ENCODE assay signal across 17 mouse cellular contexts in the genomic region with DNA sequence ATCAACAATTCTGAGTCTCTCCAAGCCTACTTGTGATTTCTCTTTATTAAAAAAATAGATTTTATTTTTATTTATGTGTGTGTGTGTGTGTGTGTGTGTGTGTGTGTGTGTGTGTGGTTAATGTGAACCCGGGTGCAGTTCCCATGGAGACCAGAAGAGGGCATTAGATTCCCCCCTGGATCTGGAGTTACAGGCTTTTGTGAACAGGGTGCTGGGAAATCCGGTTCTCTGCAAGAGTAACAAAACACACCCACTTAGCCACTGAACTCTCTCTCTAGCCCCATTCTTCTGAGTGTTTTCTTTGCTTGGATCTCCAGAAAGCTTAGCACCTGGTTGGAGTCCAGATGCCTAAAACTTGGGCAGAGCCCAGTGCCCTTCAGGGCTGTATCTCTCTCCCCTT.
A peak's percentile ranks its signal among the peaks of the same experiment; 100 is the strongest.
DNase-seq lines count a peak whose midpoint lies in the region; ATAC-seq and TF ChIP-seq lines count a peak whose summit lies in the region.
"Had no signal": no experiment of that assay in that cellular context is flagged by ENCODE, and none has a peak within 500 bp of the region (broad histone marks: within the 10 kb centered on the region; RNA-seq: fewer than 3 reads in every experiment).

No protein-coding gene starts in this region.

- TF ChIP-seq CTCF in intestine, postnatal 0 days (IDR thresholded peaks at IDR 0.05; ENCODE audit: low read depth), result peak; percentile 25; the same call in 1 of the 2 replicates
- TF ChIP-seq CTCF in lung, postnatal 0 days (IDR thresholded peaks at IDR 0.05), result peak; percentile 32
- no peak for TF ChIP-seq CTCF in lung, adult 2 months (IDR thresholded peaks at IDR 0.05; ENCODE audit: insufficient read depth, low read length)
- TF ChIP-seq CTCF in MEL (IDR thresholded peaks at IDR 0.05 in 2 of 3, conservative IDR thresholded peaks at IDR 0.05 in 1 of 3; ENCODE audit: control insufficient read depth in 1 of 3, insufficient read depth in 1 of 3, low read depth in 2 of 3, low read length in 3 of 3, poor library complexity in 1 of 3, severe bottlenecking in 1 of 3), result peak in 2 of 3 experiments; percentile 15 to 19; a peak in 2 of 6 replicates

- no peaks in the 10 kb centered on the region for H3K9me3 ChIP-seq in intestine, postnatal 0 days (ENCODE audit: control insufficient read depth)
- no peaks in the 10 kb centered on the region for H3K9me3 ChIP-seq in intestine, embryonic 16.5 days (ENCODE audit: control insufficient read depth, low read length)
- H3K9me3 ChIP-seq in lung, postnatal 0 days (ENCODE audit: low read length), result no peaks in the 10 kb centered on the region
- H3K9me3 ChIP-seq in MEL (replicated peaks; ENCODE audit: insufficient read depth, low read length), result no peaks in the 10 kb centered on the region; the same call in 1 of the 2 replicates
- H3K9me3 ChIP-seq in forebrain, embryonic 10.5 days, result peaks cover 5% of the 10 kb centered on the region; the same call in 1 of the 2 replicates
- H3K9me3 ChIP-seq: forebrain, embryonic 15.5 days had no signal

- 88% methylated on average over 2 of the region's 2 CpGs for WGBS in intestine, postnatal 0 days
- WGBS in intestine, embryonic 16.5 days, result 84% methylated on average over 2 of the region's 2 CpGs
- WGBS in lung, postnatal 0 days, result 88% methylated on average over 2 of the region's 2 CpGs
- 92% methylated on average over 2 of the region's 2 CpGs for WGBS in lung, adult 2 months
- WGBS in forebrain, embryonic 10.5 days, result 87% methylated on average over 2 of the region's 2 CpGs

- H3K4me2 ChIP-seq in intestine, postnatal 0 days (replicated peaks; ENCODE audit: low read depth), result no peak overlapping the region
- H3K4me2 ChIP-seq in intestine, embryonic 16.5 days (ENCODE audit: low read depth, low read length), result no peak overlapping the region
- H3K4me2 ChIP-seq in lung, postnatal 0 days (replicated peaks; ENCODE audit: low read depth, low read length), result no peak overlapping the region
- H3K4me2 ChIP-seq: embryonic facial prominence, embryonic 12.5 days; forebrain, embryonic 15.5 days; heart, embryonic 12.5 days; hindbrain, embryonic 15.5 days had no signal

- no peaks in the 10 kb centered on the region for H3K27me3 ChIP-seq in intestine, postnatal 0 days (replicated peaks; ENCODE audit: control insufficient read depth, insufficient read depth, low read length)
- H3K27me3 ChIP-seq in intestine, embryonic 16.5 days (replicated peaks; ENCODE audit: control insufficient read depth, insufficient read depth, low read length), result no peaks in the 10 kb centered on the region
- H3K27me3 ChIP-seq in lung, postnatal 0 days (replicated peaks; ENCODE audit: insufficient read depth, low read length), result no peaks in the 10 kb centered on the region
- H3K27me3 ChIP-seq in MEL (ENCODE audit: control insufficient read depth in 1 of 2, insufficient read depth in 2 of 2, low read length in 2 of 2), result no peaks in the 10 kb centered on the region
- H3K27me3 ChIP-seq in forebrain, embryonic 10.5 days (ENCODE audit: poor library complexity, severe bottlenecking), result 0 out of 2 replicates have a peak, but pooled peaks cover 4% of the 10 kb centered on the region
- H3K27me3 ChIP-seq: embryonic facial prominence, embryonic 12.5 days; forebrain, embryonic 15.5 days; heart, embryonic 12.5 days; hindbrain, embryonic 15.5 days had no signal

- peaks cover 3% of the 10 kb centered on the region; the same call in 1 of the 2 replicates for H3K4me1 ChIP-seq in intestine, postnatal 0 days (replicated peaks; ENCODE audit: control insufficient read depth, insufficient read depth, low read length)
- no peaks in the 10 kb centered on the region for H3K4me1 ChIP-seq in intestine, embryonic 16.5 days (ENCODE audit: control insufficient read depth, insufficient read depth, low read length)
- H3K4me1 ChIP-seq in lung, postnatal 0 days (ENCODE audit: insufficient read depth, low read depth, low read length), result no peaks in the 10 kb centered on the region
- no peaks in the 10 kb centered on the region for H3K4me1 ChIP-seq in lung, adult 2 months (ENCODE audit: control insufficient read depth, insufficient read depth, low read length)
- no peaks in the 10 kb centered on the region for H3K4me1 ChIP-seq in MEL (ENCODE audit: control insufficient read depth in 1 of 2, insufficient read depth in 2 of 2, low read length in 2 of 2)
- 0 out of 2 replicates have a peak, but pooled peaks cover 3% of the 10 kb centered on the region for H3K4me1 ChIP-seq in forebrain, embryonic 10.5 days
- H3K4me1 ChIP-seq: forebrain, embryonic 15.5 days; heart, embryonic 12.5 days had no signal

- no peak overlapping the region for H3K4me3 ChIP-seq in intestine, postnatal 0 days (ENCODE audit: low read depth, low read length)
- H3K4me3 ChIP-seq in intestine, embryonic 16.5 days (ENCODE audit: low read length), result no peak overlapping the region
- H3K4me3 ChIP-seq in lung, postnatal 0 days (ENCODE audit: low read depth, low read length), result no peak overlapping the region
- H3K4me3 ChIP-seq in lung, adult 2 months (replicated peaks; ENCODE audit: extremely low read depth, low read depth, low read length), result no peak overlapping the region
- H3K4me3 ChIP-seq in MEL (ENCODE audit: control insufficient read depth in 1 of 2, insufficient read depth in 1 of 2, low read depth in 2 of 2, low read length in 2 of 2), result no peak overlapping the region
- H3K4me3 ChIP-seq in forebrain, embryonic 10.5 days, result no peak overlapping the region
- H3K4me3 ChIP-seq: embryonic facial prominence, embryonic 12.5 days; erythroblast, embryonic 14.5 days; forebrain, embryonic 15.5 days; heart, embryonic 12.5 days; hindbrain, embryonic 15.5 days had no signal

- no peak overlapping the region for H3K27ac ChIP-seq in intestine, postnatal 0 days (ENCODE audit: low read depth, low read length)
- H3K27ac ChIP-seq in intestine, embryonic 16.5 days (ENCODE audit: low read length), result no peak overlapping the region
- no peak overlapping the region for H3K27ac ChIP-seq in lung, postnatal 0 days (ENCODE audit: low read length)
- no peak overlapping the region for H3K27ac ChIP-seq in MEL (ENCODE audit: control insufficient read depth, low read depth, low read length)
- no peak overlapping the region for H3K27ac ChIP-seq in forebrain, embryonic 10.5 days
- H3K27ac ChIP-seq: embryonic facial prominence, embryonic 12.5 days; forebrain, embryonic 15.5 days; hindbrain, embryonic 15.5 days had no signal

- H3K79me2 ChIP-seq in MEL (ENCODE audit: control insufficient read depth, insufficient read depth, low read length, poor library complexity), result no peaks in the 10 kb centered on the region

- no peak for ATAC-seq in intestine, postnatal 0 days
- ATAC-seq in intestine, embryonic 16.5 days, result no peak
- no peak for ATAC-seq in lung, postnatal 0 days

- no peaks in the 10 kb centered on the region for H3K36me3 ChIP-seq in intestine, postnatal 0 days (ENCODE audit: control insufficient read depth, insufficient read depth)
- H3K36me3 ChIP-seq in intestine, embryonic 16.5 days (ENCODE audit: control insufficient read depth, insufficient read depth, low read length), result no peaks in the 10 kb centered on the region
- no peaks in the 10 kb centered on the region for H3K36me3 ChIP-seq in lung, postnatal 0 days (ENCODE audit: insufficient read depth, low read length)
- H3K36me3 ChIP-seq in MEL (ENCODE audit: control insufficient read depth in 1 of 2, insufficient read depth in 2 of 2, low read length in 2 of 2), result no peaks in the 10 kb centered on the region
- no peaks in the 10 kb centered on the region for H3K36me3 ChIP-seq in forebrain, embryonic 10.5 days (replicated peaks)
- H3K36me3 ChIP-seq: embryonic facial prominence, embryonic 12.5 days; forebrain, embryonic 15.5 days; G1E; heart, embryonic 12.5 days; hindbrain, embryonic 15.5 days had no signal

- DNase-seq in lung, postnatal 0 days (ENCODE audit: low spot score), result no peak
- no peak for DNase-seq in lung, adult 2 months
- peak; percentile 3 for DNase-seq in MEL (ENCODE audit: low read depth, low spot score)
- DNase-seq in induced T-regulatory cell, adult 2 months (ENCODE audit: low read depth), result peak; percentile 5
- DNase-seq in spleen, postnatal 10 days (ENCODE audit: low spot score in 2 of 2), result no peak
- DNase-seq in forebrain, embryonic 10.5 days (ENCODE audit: extremely low spot score, low spot score), result no peak
- DNase-seq: cerebellum, adult 9-11 months; kidney, adult 2 months; lung, postnatal 36 days had no signal

- no peak for TF ChIP-seq POLR2A in lung, adult 2 months (IDR thresholded peaks at IDR 0.05; ENCODE audit: borderline replicate concordance, extremely low read depth, low read depth, low read length)
- no peak for TF ChIP-seq POLR2A in MEL (IDR thresholded peaks at IDR 0.05; ENCODE audit: control insufficient read depth in 1 of 2, insufficient read depth in 1 of 2, low read depth in 1 of 2, low read length in 2 of 2, poor library complexity in 1 of 2)

- TF ChIP-seq RAD21 in MEL (IDR thresholded peaks at IDR 0.05; ENCODE audit: low read depth, low read length), result no peak

- no peak for TF ChIP-seq EP300 in lung, postnatal 0 days (IDR thresholded peaks at IDR 0.05)
- TF ChIP-seq EP300 in MEL (IDR thresholded peaks at IDR 0.05; ENCODE audit: low read depth in 1 of 2, low read length in 2 of 2), result no peak

- H3K9ac ChIP-seq in intestine, postnatal 0 days (ENCODE audit: low read depth, low read length), result no peak overlapping the region
- no peak overlapping the region for H3K9ac ChIP-seq in intestine, embryonic 16.5 days (ENCODE audit: low read depth, low read length)
- H3K9ac ChIP-seq in lung, postnatal 0 days (replicated peaks; ENCODE audit: low read depth), result no peak overlapping the region
- H3K9ac ChIP-seq in MEL (ENCODE audit: control insufficient read depth, low read depth, low read length, poor library complexity, severe bottlenecking), result no peak overlapping the region
- H3K9ac ChIP-seq: embryonic facial prominence, embryonic 12.5 days; forebrain, embryonic 15.5 days; heart, embryonic 12.5 days; hindbrain, embryonic 15.5 days had no signal

TF ChIP-seq in MEL, 35 proteins besides CTCF, POLR2A, EP300 and RAD21 (continues in another document):
- TF ChIP-seq ZMIZ1 (IDR thresholded peaks at IDR 0.05; ENCODE audit: low read depth, low read length), result no peak
- no peak for TF ChIP-seq ETS1 (IDR thresholded peaks at IDR 0.05; ENCODE audit: low read depth, low read length)
- TF ChIP-seq TBP (IDR thresholded peaks at IDR 0.05; ENCODE audit: low read depth, low read length), result no peak
- no peak for TF ChIP-seq SMC3 (IDR thresholded peaks at IDR 0.05; ENCODE audit: low read depth, low read length)
- no peak for TF ChIP-seq UBTF (IDR thresholded peaks at IDR 0.05; ENCODE audit: borderline replicate concordance, insufficient read depth, low read depth, low read length)
- no peak for TF ChIP-seq RCOR1 (IDR thresholded peaks at IDR 0.05; ENCODE audit: low read depth, low read length)
- TF ChIP-seq MEF2A (IDR thresholded peaks at IDR 0.05; ENCODE audit: extremely low read depth, insufficient replicate concordance, low read depth, low read length, poor library complexity, severe bottlenecking), result no peak
- no peak for TF ChIP-seq MAX (IDR thresholded peaks at IDR 0.05; ENCODE audit: low read length)
- TF ChIP-seq E2F4 (IDR thresholded peaks at IDR 0.05; ENCODE audit: borderline replicate concordance, low read depth, low read length), result no peak
- TF ChIP-seq ZC3H11A (IDR thresholded peaks at IDR 0.05; ENCODE audit: low read depth, low read length), result no peak
- TF ChIP-seq POLR2AphosphoS2 (IDR thresholded peaks at IDR 0.05; ENCODE audit: low read length), result no peak

Comparison
In these comparisons a context has a peak if more than half of its experiments do, and no peak if none do; other contexts are left out.
1. DNase-seq: peak in MEL (single experiment) and induced T-regulatory cell, adult 2 months (single experiment); none in lung, postnatal 0 days (single experiment), lung, adult 2 months (single experiment), spleen, postnatal 10 days (0 of 2) and forebrain, embryonic 10.5 days (single experiment).